Mouse (Mus musculus) small intestine, adult 2 months (tissue): ENCODE measurements around the gene Nkx1-2.

Experiments
- CTCF ChIP-seq: fragments of 200-500 bp; IDR thresholded peaks from 2 replicates; pipeline ENCODE4 v1.5.1; 2012; ENCODE audit warnings: low read depth, mild to moderate bottlenecking, control low read depth, inconsistent platforms, low read length, moderate library complexity, mixed read lengths; ENCODE audit not compliant: insufficient replicate concordance, insufficient read length; ENCODE audit errors: extremely low read depth
- POLR2A ChIP-seq: fragments of 200-500 bp; IDR thresholded peaks from 2 replicates; pipeline ENCODE4 v1.6.1; 2012; ENCODE audit warnings: low read depth, mild to moderate bottlenecking, control low read depth, inconsistent platforms, low read length, moderate library complexity

DNA sequence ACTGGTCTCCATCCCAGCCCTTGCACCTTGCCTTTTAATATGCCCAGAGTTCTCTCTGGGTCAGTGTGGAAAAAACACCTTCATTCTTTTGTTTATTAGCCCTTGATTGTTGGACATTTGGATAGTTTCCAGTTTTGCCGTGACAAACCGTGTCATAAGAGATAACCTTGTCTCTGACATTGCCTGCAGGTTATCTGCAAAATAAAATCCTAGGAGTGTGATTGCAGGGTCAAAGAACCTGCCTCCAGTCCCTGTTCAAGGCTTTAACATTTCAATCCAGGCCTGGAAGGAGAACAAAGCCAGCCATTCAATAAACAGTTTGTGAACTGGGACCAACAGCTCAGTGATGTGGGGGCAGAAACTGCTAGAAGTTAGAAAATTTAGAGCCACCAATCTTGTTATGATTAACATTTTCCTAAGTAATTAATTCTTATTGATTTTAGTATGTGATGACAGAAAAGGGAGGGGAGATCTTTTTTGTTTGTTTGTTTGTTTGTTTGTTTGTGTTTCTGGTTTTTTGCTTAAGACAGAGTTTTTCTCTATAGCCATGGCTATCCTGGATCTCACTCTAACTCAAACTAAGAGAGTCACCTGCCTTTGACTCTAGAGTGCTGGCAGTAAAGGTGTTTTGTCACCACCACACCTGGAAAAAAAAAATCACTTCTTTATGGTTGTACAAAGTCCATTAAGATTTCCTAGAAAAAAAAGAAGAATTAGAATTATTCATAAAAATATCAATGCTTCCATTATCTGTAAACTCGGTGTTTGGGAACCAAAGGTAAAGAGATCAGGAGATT lies 13.5 kb downstream of the Nkx1-2 start:
- no peak for TF ChIP-seq CTCF
- TF ChIP-seq POLR2A: no peak
